Comparison of ENCODE assay signal across 9 mouse cellular contexts in the genomic region with DNA sequence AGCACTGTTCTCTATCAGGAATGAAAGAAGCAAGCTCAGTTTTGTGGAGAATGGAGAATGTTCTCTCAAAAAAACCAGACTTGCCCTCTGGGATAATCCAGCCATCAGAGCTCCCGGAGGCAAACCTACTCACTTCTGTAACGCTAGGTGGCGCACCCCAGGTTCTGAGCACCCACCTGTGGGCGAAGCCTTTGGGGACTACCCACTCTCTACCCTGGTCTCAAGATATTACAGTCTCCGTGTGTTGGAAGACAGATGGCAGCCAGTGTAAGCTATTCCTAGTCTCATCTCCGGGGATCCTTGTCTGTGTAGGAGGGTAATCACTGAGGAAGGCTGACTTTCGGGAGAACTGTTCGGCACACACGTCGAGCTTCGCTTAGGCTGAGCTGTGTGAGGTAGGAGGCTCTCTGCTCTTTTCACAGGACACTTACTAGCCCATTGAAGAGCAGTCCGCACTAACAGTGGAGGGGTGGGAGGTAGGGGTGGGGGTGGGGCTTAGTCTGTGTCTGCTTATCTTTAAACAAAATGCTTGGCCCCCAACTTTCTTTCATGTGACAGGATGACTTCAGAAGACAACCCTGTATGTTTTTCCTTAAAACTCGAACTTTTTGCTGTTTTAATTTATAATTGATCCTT. TPM values are rescaled to one million over a fixed set of nuclear protein-coding genes. Genes with fewer than 3 reads are reported as not detected.
DNase-seq lines count a peak whose midpoint lies in the region; ATAC-seq and TF ChIP-seq lines count a peak whose summit lies in the region.
"Had no signal": no experiment of that assay in that cellular context is flagged by ENCODE, and none has a peak within 500 bp of the region (broad histone marks: within the 10 kb centered on the region; RNA-seq: fewer than 3 reads in every experiment).

No protein-coding gene starts in this region.

- H3K9ac ChIP-seq in neural tube, embryonic 15.5 days (replicated peaks), result no peak overlapping the region
- no peak overlapping the region for H3K9ac ChIP-seq in lung, embryonic 14.5 days
- no peak overlapping the region for H3K9ac ChIP-seq in hindbrain, embryonic 12.5 days
- H3K9ac ChIP-seq: hindbrain, embryonic 15.5 days had no signal

- H3K4me3 ChIP-seq in neural tube, embryonic 15.5 days (replicated peaks), result no peak overlapping the region
- H3K4me3 ChIP-seq in lung, embryonic 14.5 days (ENCODE audit: low read depth, low read length), result no peak overlapping the region
- H3K4me3 ChIP-seq in hindbrain, embryonic 12.5 days, result no peak overlapping the region
- H3K4me3 ChIP-seq: hindbrain, embryonic 15.5 days had no signal

- H3K9me3 ChIP-seq in neural tube, embryonic 15.5 days (replicated peaks), result no peaks in the 10 kb centered on the region
- no peaks in the 10 kb centered on the region for H3K9me3 ChIP-seq in lung, embryonic 14.5 days (ENCODE audit: low read depth, low read length)
- no peaks in the 10 kb centered on the region for H3K9me3 ChIP-seq in hindbrain, embryonic 12.5 days (replicated peaks)
- H3K9me3 ChIP-seq: hindbrain, embryonic 15.5 days had no signal

- WGBS in neural tube, embryonic 15.5 days, result 46% methylated on average over 13 of the region's 13 CpGs
- 29% methylated on average over 13 of the region's 13 CpGs for WGBS in lung, embryonic 14.5 days
- 44% methylated on average over 13 of the region's 13 CpGs for WGBS in hindbrain, embryonic 12.5 days

- H3K27me3 ChIP-seq in neural tube, embryonic 15.5 days (replicated peaks), result no peaks in the 10 kb centered on the region
- no peaks in the 10 kb centered on the region for H3K27me3 ChIP-seq in lung, embryonic 14.5 days (ENCODE audit: insufficient read depth, low read length)
- no peaks in the 10 kb centered on the region; the same call in 1 of the 2 replicates for H3K27me3 ChIP-seq in hindbrain, embryonic 12.5 days
- H3K27me3 ChIP-seq: hindbrain, embryonic 15.5 days had no signal

- H3K4me2 ChIP-seq in neural tube, embryonic 15.5 days, result no peak overlapping the region
- 0 out of 2 replicates have a peak overlapping the region, but pooled peaks have one; percentile 8 for H3K4me2 ChIP-seq in lung, embryonic 14.5 days
- no peak overlapping the region for H3K4me2 ChIP-seq in hindbrain, embryonic 12.5 days (replicated peaks)
- H3K4me2 ChIP-seq: hindbrain, embryonic 15.5 days had no signal

- no peaks in the 10 kb centered on the region for H3K36me3 ChIP-seq in neural tube, embryonic 15.5 days
- H3K36me3 ChIP-seq in lung, embryonic 14.5 days (ENCODE audit: insufficient read depth), result no peaks in the 10 kb centered on the region
- no peaks in the 10 kb centered on the region for H3K36me3 ChIP-seq in hindbrain, embryonic 12.5 days
- H3K36me3 ChIP-seq: hindbrain, embryonic 15.5 days had no signal

- peaks cover 18% of the 10 kb centered on the region for H3K4me1 ChIP-seq in neural tube, embryonic 15.5 days
- 0 out of 2 replicates have a peak, but pooled peaks cover 4% of the 10 kb centered on the region for H3K4me1 ChIP-seq in lung, embryonic 14.5 days (ENCODE audit: insufficient read depth)
- H3K4me1 ChIP-seq in hindbrain, embryonic 12.5 days, result peaks cover 8% of the 10 kb centered on the region

- peak; percentile 56 for DNase-seq in neural tube, embryonic 10.5 days (ENCODE audit: extremely low spot score, low spot score)
- peak; percentile 71 to 78 for DNase-seq in adrenal gland, postnatal 36 days
- peak; percentile 74 to 80 for DNase-seq in kidney, postnatal 4 days
- peak; percentile 79 for DNase-seq in lung, embryonic 14.5 days
- peak; percentile 63 to 81 for DNase-seq in spleen, postnatal 10 days (ENCODE audit: low spot score in 2 of 2)

- no peak overlapping the region for H3K27ac ChIP-seq in neural tube, embryonic 15.5 days (replicated peaks)
- no peak overlapping the region for H3K27ac ChIP-seq in lung, embryonic 14.5 days (ENCODE audit: low read depth)
- no peak overlapping the region for H3K27ac ChIP-seq in hindbrain, embryonic 12.5 days
- H3K27ac ChIP-seq: hindbrain, embryonic 15.5 days had no signal

- no peak for ATAC-seq in neural tube, embryonic 15.5 days (ENCODE audit: low FRiP score)
- peak; percentile 70 for ATAC-seq in erythroid progenitor cell, adult 5-6 weeks (replicated peaks; ENCODE audit: low FRiP score, poor library complexity, severe bottlenecking)
- ATAC-seq in lung, embryonic 14.5 days (ENCODE audit: insufficient read depth), result no peak
- no peak for ATAC-seq in hindbrain, embryonic 12.5 days (ENCODE audit: low FRiP score)

- TF ChIP-seq CTCF in lung, embryonic 14.5 days (IDR thresholded peaks at IDR 0.05; ENCODE audit: low read depth), result peak; percentile 79

RNA-seq across cellular contexts. Expression of a gene that starts 4.4 kb away (rescaled TPM):
- 84.8 and 89.7 TPM in 2 replicates for polyA plus RNA-seq in neural tube, embryonic 15.5 days (2015; fragmentation: Nextera tagmentation; extraction: Ambion mirVana)
- total RNA-seq in adrenal gland, postnatal 36 days (2021), result 1 to 10 TPM; 5.2 to 6.7 TPM
- total RNA-seq in erythroid progenitor cell, adult 5-6 weeks (2015; ENCODE audit: low replicate concordance), result 4.3 and 6.7 TPM in 2 replicates
- total RNA-seq in erythroid progenitor cell, adult 5-6 weeks (2017; ENCODE audit: low replicate concordance), result 2.6 and 7.1 TPM in 2 replicates
- 23.4 and 24.1 TPM in 2 replicates for polyA plus RNA-seq in lung, embryonic 14.5 days (2014; fragmentation: Nextera tagmentation; extraction: Ambion mirVana)
- polyA plus RNA-seq in hindbrain, embryonic 12.5 days (2016; fragmentation: Nextera tagmentation; extraction: Ambion mirVana), result 61.9 and 66.4 TPM in 2 replicates
